In the genomic region with DNA sequence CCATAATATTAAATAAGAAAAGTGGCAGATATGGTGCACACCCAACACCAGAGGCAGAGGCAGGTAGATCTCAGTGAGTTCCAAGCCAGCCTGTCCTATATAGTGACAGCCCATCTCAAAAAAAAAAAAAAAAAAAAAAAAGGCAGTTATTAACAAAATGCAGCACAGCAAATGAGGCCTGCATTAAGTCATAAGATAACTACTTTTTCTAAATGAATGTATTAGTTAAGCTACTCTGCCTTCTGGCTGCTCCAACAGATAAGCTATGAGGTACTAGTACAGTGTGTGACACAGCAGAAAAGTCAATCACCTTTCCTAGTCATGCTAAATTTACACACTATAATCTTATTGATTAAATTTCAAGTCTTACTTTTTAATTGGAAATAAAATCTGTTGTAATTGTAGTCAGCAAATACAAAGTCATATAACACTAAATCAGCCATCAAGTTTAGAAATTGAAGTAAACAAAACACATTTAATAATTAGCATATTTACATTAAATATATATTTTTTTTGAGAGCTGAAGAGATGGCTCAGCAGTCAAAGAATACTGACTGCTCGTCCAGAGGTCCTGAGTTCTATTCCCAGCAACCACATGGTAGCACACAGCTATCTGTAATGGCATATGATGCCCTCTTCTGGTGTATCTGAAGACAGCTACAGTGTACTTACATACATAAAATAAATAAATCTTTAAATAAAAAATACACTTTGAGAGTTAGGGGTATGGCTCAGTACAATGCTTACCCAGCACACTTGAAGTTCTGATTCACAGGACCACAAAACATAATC, we compare ENCODE assay signal across 18 mouse cellular contexts. TPM values are rescaled to one million over a fixed set of nuclear protein-coding genes. Genes with fewer than 3 reads are reported as not detected.
DNase-seq lines count a peak whose midpoint lies in the region; ATAC-seq and TF ChIP-seq lines count a peak whose summit lies in the region.
"Had no signal": no experiment of that assay in that cellular context is flagged by ENCODE, and none has a peak within 500 bp of the region (broad histone marks: within the 10 kb centered on the region; RNA-seq: fewer than 3 reads in every experiment).

No protein-coding gene starts in this region.

- no peak for ATAC-seq in heart, embryonic 13.5 days (ENCODE audit: extremely low read depth, insufficient number of reproducible peaks, low FRiP score, low TSS enrichment)
- ATAC-seq in heart, embryonic 11.5 days (replicated peaks; ENCODE audit: insufficient number of reproducible peaks, low FRiP score, low TSS enrichment): no peak
- ATAC-seq in G1E (ENCODE audit: extremely low read depth, insufficient number of reproducible peaks, low FRiP score, poor library complexity, severe bottlenecking): peak; percentile 37; the same call in 1 of the 2 replicates
- ATAC-seq in liver, postnatal 0 days: peak; percentile 3; the same call in 1 of the 2 replicates
- ATAC-seq in intestine, embryonic 16.5 days: no peak
- ATAC-seq: forebrain, embryonic 15.5 days; midbrain, embryonic 13.5 days had no signal

- intact Hi-C loops in gastrocnemius, postnatal 14 days (cut with DNase I; ENCODE audit: low total_unique reads): no loop called here

- H3K9me3 ChIP-seq in heart, embryonic 13.5 days: no peaks in the 10 kb centered on the region
- H3K9me3 ChIP-seq in heart, embryonic 11.5 days (replicated peaks; ENCODE audit: control insufficient read depth, low read length): no peaks in the 10 kb centered on the region
- no peaks in the 10 kb centered on the region for H3K9me3 ChIP-seq in G1E (replicated peaks)
- H3K9me3 ChIP-seq in erythroblast, embryonic 14.5 days (ENCODE audit: control insufficient read depth, low read length): no peaks in the 10 kb centered on the region
- H3K9me3 ChIP-seq in liver, postnatal 0 days (ENCODE audit: low read length): no peaks in the 10 kb centered on the region
- H3K9me3 ChIP-seq in intestine, embryonic 16.5 days (ENCODE audit: control insufficient read depth, low read length): no peaks in the 10 kb centered on the region
- H3K9me3 ChIP-seq: embryonic facial prominence, embryonic 12.5 days; forebrain, embryonic 15.5 days; heart, embryonic 10.5 days; midbrain, embryonic 13.5 days had no signal

- WGBS in heart, embryonic 13.5 days: 64% methylated on average over 1 of the region's 1 CpGs
- WGBS in heart, embryonic 11.5 days (ENCODE audit: insufficient replicate concordance): 62% methylated on average over 1 of the region's 1 CpGs
- WGBS in liver, postnatal 0 days (ENCODE audit: insufficient replicate concordance): 56% methylated on average over 1 of the region's 1 CpGs
- WGBS in intestine, embryonic 16.5 days: 74% methylated on average over 1 of the region's 1 CpGs

- peaks cover 19% of the 10 kb centered on the region for H3K36me3 ChIP-seq in heart, embryonic 13.5 days
- H3K36me3 ChIP-seq in heart, embryonic 11.5 days (ENCODE audit: control insufficient read depth, insufficient read depth, low read length): no peaks in the 10 kb centered on the region
- peaks cover 41% of the 10 kb centered on the region for H3K36me3 ChIP-seq in G1E (replicated peaks)
- H3K36me3 ChIP-seq in erythroblast, embryonic 14.5 days (ENCODE audit: control insufficient read depth): peaks cover 75% of the 10 kb centered on the region
- peaks cover 8% of the 10 kb centered on the region for H3K36me3 ChIP-seq in liver, postnatal 0 days (replicated peaks; ENCODE audit: insufficient read depth, low read length)
- no peaks in the 10 kb centered on the region for H3K36me3 ChIP-seq in intestine, embryonic 16.5 days (ENCODE audit: control insufficient read depth, insufficient read depth, low read length)
- H3K36me3 ChIP-seq: embryonic facial prominence, embryonic 12.5 days; forebrain, embryonic 15.5 days; midbrain, embryonic 13.5 days had no signal

- no peak overlapping the region for H3K27ac ChIP-seq in heart, embryonic 13.5 days (replicated peaks)
- H3K27ac ChIP-seq in heart, embryonic 11.5 days (ENCODE audit: low read depth, low read length): no peak overlapping the region
- H3K27ac ChIP-seq in liver, postnatal 0 days (ENCODE audit: low read depth): peak overlapping the region; percentile 86
- no peak overlapping the region for H3K27ac ChIP-seq in intestine, embryonic 16.5 days (ENCODE audit: low read length)
- H3K27ac ChIP-seq: embryonic facial prominence, embryonic 12.5 days; forebrain, embryonic 15.5 days; heart, embryonic 10.5 days; midbrain, embryonic 13.5 days had no signal

- H3K4me1 ChIP-seq in heart, embryonic 13.5 days: peaks cover 13% of the 10 kb centered on the region
- no peaks in the 10 kb centered on the region; the same call in 1 of the 2 replicates for H3K4me1 ChIP-seq in heart, embryonic 11.5 days (ENCODE audit: control insufficient read depth, insufficient read depth, low read length)
- H3K4me1 ChIP-seq in G1E (ENCODE audit: insufficient read depth, low read depth, low read length): peaks cover 33% of the 10 kb centered on the region
- peaks cover 47% of the 10 kb centered on the region for H3K4me1 ChIP-seq in erythroblast, embryonic 14.5 days (ENCODE audit: control insufficient read depth)
- peaks cover 4% of the 10 kb centered on the region; the same call in 1 of the 2 replicates for H3K4me1 ChIP-seq in liver, postnatal 0 days (ENCODE audit: insufficient read depth)
- no peaks in the 10 kb centered on the region for H3K4me1 ChIP-seq in intestine, embryonic 16.5 days (ENCODE audit: control insufficient read depth, insufficient read depth, low read length)
- H3K4me1 ChIP-seq: heart, embryonic 10.5 days had no signal

- peak overlapping the region; percentile 25; the same call in 1 of the 2 replicates for H3K4me2 ChIP-seq in heart, embryonic 13.5 days
- H3K4me2 ChIP-seq in heart, embryonic 11.5 days: no peak overlapping the region; the same call in 1 of the 2 replicates
- H3K4me2 ChIP-seq in liver, postnatal 0 days (ENCODE audit: low read depth, low read length): peak overlapping the region; percentile 80
- H3K4me2 ChIP-seq in intestine, embryonic 16.5 days (ENCODE audit: low read depth, low read length): no peak overlapping the region
- H3K4me2 ChIP-seq: embryonic facial prominence, embryonic 12.5 days; forebrain, embryonic 15.5 days; midbrain, embryonic 13.5 days had no signal

- no peak for DNase-seq in G1E (ENCODE audit: low spot score)
- no peak for DNase-seq in liver, postnatal 0 days
- no peak for DNase-seq in urinary bladder, adult 18-20 months (ENCODE audit: low spot score in 2 of 2)
- no peak for DNase-seq in gastrocnemius, postnatal 14 days
- DNase-seq: cerebellum, adult 11-12 months; heart, postnatal 36 days; kidney, adult 9 months; kidney, postnatal 4 days; lung, postnatal 36 days; thymus, postnatal 4 days had no signal

- no peak overlapping the region for H3K9ac ChIP-seq in heart, embryonic 13.5 days
- H3K9ac ChIP-seq in heart, embryonic 11.5 days (ENCODE audit: low read depth, low read length): no peak overlapping the region
- no peak overlapping the region for H3K9ac ChIP-seq in liver, postnatal 0 days (replicated peaks)
- H3K9ac ChIP-seq in intestine, embryonic 16.5 days (ENCODE audit: low read depth, low read length): no peak overlapping the region
- H3K9ac ChIP-seq: embryonic facial prominence, embryonic 12.5 days; forebrain, embryonic 15.5 days; midbrain, embryonic 13.5 days had no signal

- TF ChIP-seq EP300 in liver, postnatal 0 days (IDR thresholded peaks at IDR 0.05; ENCODE audit: low read depth): peak; percentile 96

- H3K27me3 ChIP-seq in heart, embryonic 13.5 days (replicated peaks): no peaks in the 10 kb centered on the region
- no peaks in the 10 kb centered on the region for H3K27me3 ChIP-seq in heart, embryonic 11.5 days (ENCODE audit: control insufficient read depth, insufficient read depth, low read length)
- no peaks in the 10 kb centered on the region for H3K27me3 ChIP-seq in G1E (ENCODE audit: insufficient read depth, low read length)
- H3K27me3 ChIP-seq in erythroblast, embryonic 14.5 days (ENCODE audit: control insufficient read depth): no peaks in the 10 kb centered on the region
- H3K27me3 ChIP-seq in liver, postnatal 0 days (ENCODE audit: insufficient read depth, low read length): no peaks in the 10 kb centered on the region
- H3K27me3 ChIP-seq in intestine, embryonic 16.5 days (replicated peaks; ENCODE audit: control insufficient read depth, insufficient read depth, low read length): no peaks in the 10 kb centered on the region
- H3K27me3 ChIP-seq: embryonic facial prominence, embryonic 12.5 days; forebrain, embryonic 15.5 days; midbrain, embryonic 13.5 days had no signal

- TF ChIP-seq CTCF in G1E (IDR thresholded peaks at IDR 0.05; ENCODE audit: low read depth, low read length): no peak
- TF ChIP-seq CTCF in liver, postnatal 0 days (IDR thresholded peaks at IDR 0.05; ENCODE audit: low read depth): peak; percentile 42

- H3K4me3 ChIP-seq in heart, embryonic 13.5 days: no peak overlapping the region
- no peak overlapping the region for H3K4me3 ChIP-seq in heart, embryonic 11.5 days (ENCODE audit: low read depth, low read length)
- H3K4me3 ChIP-seq in G1E (ENCODE audit: low read depth, low read length): no peak overlapping the region
- peak overlapping the region; percentile 68 for H3K4me3 ChIP-seq in erythroblast, embryonic 14.5 days (replicated peaks)
- H3K4me3 ChIP-seq in liver, postnatal 0 days (ENCODE audit: low read depth, low read length): peak overlapping the region; percentile 37; the same call in 1 of the 2 replicates
- no peak overlapping the region for H3K4me3 ChIP-seq in intestine, embryonic 16.5 days (ENCODE audit: low read length)
- H3K4me3 ChIP-seq: embryonic facial prominence, embryonic 12.5 days; forebrain, embryonic 15.5 days; heart, embryonic 10.5 days; midbrain, embryonic 13.5 days had no signal

RNA-seq across cellular contexts. Expression of a gene that starts 2.6 kb away (rescaled TPM):
- 41.7 and 49.8 TPM in 2 replicates for polyA plus RNA-seq in heart, embryonic 13.5 days (2015; fragmentation: Nextera tagmentation; extraction: Ambion mirVana)
- 52.4 and 54.8 TPM in 2 replicates for polyA plus RNA-seq in heart, embryonic 11.5 days (2014; fragmentation: Nextera tagmentation; extraction: Ambion mirVana)
- total RNA-seq in G1E (2014; fragmentation: Nextera tagmentation): 170 and 191 TPM in 2 replicates
- 127 and 156 TPM in 2 replicates for total RNA-seq in G1E (2017)
- polyA plus RNA-seq in G1E (2012): 126 and 142 TPM in 2 replicates
- 10.5 and 13.1 TPM in 2 replicates for polyA plus RNA-seq in erythroblast, embryonic 14.5 days (2012)
- polyA plus RNA-seq in liver, postnatal 0 days (2015; fragmentation: Nextera tagmentation; extraction: Ambion mirVana): 44.7 and 56.3 TPM in 2 replicates
- polyA plus RNA-seq in intestine, embryonic 16.5 days (2015; fragmentation: Nextera tagmentation; extraction: Ambion mirVana): 73.7 and 76.8 TPM in 2 replicates
- 10 to 100 TPM; 33.9 to 40.8 TPM for total RNA-seq in gastrocnemius, postnatal 14 days (2021)

RNA-seq across cellular contexts. Expression of a gene that starts 6.7 kb away (rescaled TPM):
- polyA plus RNA-seq in heart, embryonic 13.5 days (2015; fragmentation: Nextera tagmentation; extraction: Ambion mirVana): 5.7 TPM in 2 replicates
- 7.2 and 7.7 TPM in 2 replicates for polyA plus RNA-seq in heart, embryonic 11.5 days (2014; fragmentation: Nextera tagmentation; extraction: Ambion mirVana)
- total RNA-seq in G1E (2014; fragmentation: Nextera tagmentation) (8.5 and 8.9 TPM in 2 replicates), G1E (2017) (5.2 and 6.0 TPM in 2 replicates)
- 15.5 and 22.6 TPM in 2 replicates for polyA plus RNA-seq in G1E (2012)
- polyA plus RNA-seq in erythroblast, embryonic 14.5 days (2012): 1.1 and 1.2 TPM in 2 replicates
- 1.7 and 1.8 TPM in 2 replicates for polyA plus RNA-seq in liver, postnatal 0 days (2015; fragmentation: Nextera tagmentation; extraction: Ambion mirVana)
- polyA plus RNA-seq in intestine, embryonic 16.5 days (2015; fragmentation: Nextera tagmentation; extraction: Ambion mirVana): 7.5 and 7.8 TPM in 2 replicates
- 1 to 10 TPM; 2.1 to 2.9 TPM for total RNA-seq in gastrocnemius, postnatal 14 days (2021)

RNA-seq across cellular contexts. Expression of a gene that starts 6.8 kb away (rescaled TPM):
- polyA plus RNA-seq in heart, embryonic 13.5 days (2015; fragmentation: Nextera tagmentation; extraction: Ambion mirVana): 2.9 and 3.1 TPM in 2 replicates
- polyA plus RNA-seq in heart, embryonic 11.5 days (2014; fragmentation: Nextera tagmentation; extraction: Ambion mirVana): 2.0 and 4.0 TPM in 2 replicates
- total RNA-seq in G1E (2014; fragmentation: Nextera tagmentation) (13.7 and 19.3 TPM in 2 replicates), G1E (2017) (8.4 and 11.4 TPM in 2 replicates)
- 2.2 and 3.4 TPM in 2 replicates for polyA plus RNA-seq in G1E (2012)
- polyA plus RNA-seq in erythroblast, embryonic 14.5 days (2012): 0.11 and 0.14 TPM in 2 replicates
- polyA plus RNA-seq in liver, postnatal 0 days (2015; fragmentation: Nextera tagmentation; extraction: Ambion mirVana): 1.3 and 1.4 TPM in 2 replicates
- 2.7 and 2.9 TPM in 2 replicates for polyA plus RNA-seq in intestine, embryonic 16.5 days (2015; fragmentation: Nextera tagmentation; extraction: Ambion mirVana)
- 1 to 10 TPM; 6.6 to 6.8 TPM for total RNA-seq in gastrocnemius, postnatal 14 days (2021)

RNA-seq across cellular contexts. Expression of a gene that starts 42.9 kb away (rescaled TPM):
- 38.6 and 46.0 TPM in 2 replicates for polyA plus RNA-seq in heart, embryonic 13.5 days (2015; fragmentation: Nextera tagmentation; extraction: Ambion mirVana)
- 44.7 and 46.2 TPM in 2 replicates for polyA plus RNA-seq in heart, embryonic 11.5 days (2014; fragmentation: Nextera tagmentation; extraction: Ambion mirVana)
- total RNA-seq in G1E (2014; fragmentation: Nextera tagmentation) (16.6 and 22.1 TPM in 2 replicates), G1E (2017) (40.2 and 44.2 TPM in 2 replicates)
- 2.2 and 2.4 TPM in 2 replicates for polyA plus RNA-seq in G1E (2012)
- polyA plus RNA-seq in erythroblast, embryonic 14.5 days (2012): 0.20 and 0.47 TPM in 2 replicates
- 20.1 and 21.8 TPM in 2 replicates for polyA plus RNA-seq in liver, postnatal 0 days (2015; fragmentation: Nextera tagmentation; extraction: Ambion mirVana)
- polyA plus RNA-seq in intestine, embryonic 16.5 days (2015; fragmentation: Nextera tagmentation; extraction: Ambion mirVana): 43.6 and 49.6 TPM in 2 replicates
- 10 to 100 TPM in 1 of 2 experiments, 1 to 10 TPM in 1; 9.5 to 11.2 TPM for total RNA-seq in gastrocnemius, postnatal 14 days (2021)

RNA-seq across cellular contexts. Expression of a gene that starts 44.4 kb away (rescaled TPM):
- 31.6 and 34.0 TPM in 2 replicates for polyA plus RNA-seq in heart, embryonic 13.5 days (2015; fragmentation: Nextera tagmentation; extraction: Ambion mirVana)
- 34.3 and 43.5 TPM in 2 replicates for polyA plus RNA-seq in heart, embryonic 11.5 days (2014; fragmentation: Nextera tagmentation; extraction: Ambion mirVana)
- total RNA-seq in G1E (2014; fragmentation: Nextera tagmentation) (36.6 and 180 TPM in 2 replicates), G1E (2017) (12.1 and 16.7 TPM in 2 replicates)
- polyA plus RNA-seq in G1E (2012): 7.0 and 7.7 TPM in 2 replicates
- polyA plus RNA-seq in erythroblast, embryonic 14.5 days (2012): 45.7 and 48.5 TPM in 2 replicates
- polyA plus RNA-seq in liver, postnatal 0 days (2015; fragmentation: Nextera tagmentation; extraction: Ambion mirVana): 86.1 and 91.1 TPM in 2 replicates
- 105 and 126 TPM in 2 replicates for polyA plus RNA-seq in intestine, embryonic 16.5 days (2015; fragmentation: Nextera tagmentation; extraction: Ambion mirVana)
- 10 to 100 TPM; 22.5 to 37.6 TPM for total RNA-seq in gastrocnemius, postnatal 14 days (2021)

Comparison
In these comparisons a context has a peak if more than half of its experiments do, and no peak if none do; other contexts are left out.
1. H3K4me2 ChIP-seq: peak in heart, embryonic 13.5 days (single experiment) and liver, postnatal 0 days (single experiment); none in heart, embryonic 11.5 days (single experiment) and intestine, embryonic 16.5 days (single experiment).
2. ATAC-seq: peak in G1E (single experiment) and liver, postnatal 0 days (single experiment); none in heart, embryonic 13.5 days (single experiment), heart, embryonic 11.5 days (single experiment) and intestine, embryonic 16.5 days (single experiment).
3. H3K4me3 ChIP-seq: peak in erythroblast, embryonic 14.5 days (single experiment) and liver, postnatal 0 days (single experiment); none in heart, embryonic 13.5 days (single experiment), heart, embryonic 11.5 days (single experiment), G1E (single experiment) and intestine, embryonic 16.5 days (single experiment).